Mouse (Mus musculus) thymus, adult 2 months (tissue): ENCODE measurements at regions not wholly inside any gene's neighbourhood (a gene's known extent, or its start where the extent isn't known, plus 50 kb on each side); places are given as distances from the start of the nearest gene placed in this dataset.

ENCODE experiments used
- CTCF ChIP-seq: fragments of 200-500 bp; IDR thresholded peaks from 2 replicates; pipeline ENCODE4 v1.5.1; 2012; ENCODE audit warnings: mild to moderate bottlenecking, control low read depth, low read length, moderate library complexity, borderline replicate concordance; ENCODE audit not compliant: control insufficient read depth, poor library complexity, insufficient read depth; ENCODE audit errors: extremely low read depth
- POLR2A ChIP-seq: fragments of 200-500 bp; IDR thresholded peaks from 2 replicates; pipeline ENCODE4 v1.6.1; 2012; ENCODE audit warnings: mild to moderate bottlenecking, low read length, control low read depth, moderate library complexity; ENCODE audit not compliant: control insufficient read depth, poor library complexity, insufficient read depth; ENCODE audit errors: extremely low read depth

DNA sequence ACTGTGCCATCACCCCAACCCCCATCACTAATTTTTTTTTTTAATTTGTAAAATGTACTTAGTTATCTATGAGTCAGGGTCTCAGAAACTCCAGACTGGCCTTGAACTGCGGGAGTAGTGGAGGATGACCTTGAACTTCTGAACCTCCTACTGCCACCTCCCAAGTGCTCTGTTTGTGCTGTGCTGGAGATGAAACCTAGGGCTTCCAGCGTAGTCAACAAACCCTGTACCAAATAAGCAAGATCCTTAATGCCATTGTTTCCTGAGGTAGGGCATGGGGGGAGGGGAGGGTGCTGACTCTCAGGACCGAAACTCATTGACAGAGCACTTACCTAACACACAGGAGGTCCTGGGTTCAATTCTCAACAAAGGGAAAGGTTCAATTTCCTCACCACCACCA, 93.5 kb upstream of the Castor2 start:
- TF ChIP-seq POLR2A (no peak), CTCF (no peak)
